Mouse (Mus musculus) brain, adult 2 months (tissue): ENCODE data around the gene Mfn1.

Experiments
- DNase-seq: peaks from one replicate; pipeline ENCODE4 v3.0.0; 2011; ENCODE audit warnings: low read depth, low spot score

Mfn1 gene

DNA sequence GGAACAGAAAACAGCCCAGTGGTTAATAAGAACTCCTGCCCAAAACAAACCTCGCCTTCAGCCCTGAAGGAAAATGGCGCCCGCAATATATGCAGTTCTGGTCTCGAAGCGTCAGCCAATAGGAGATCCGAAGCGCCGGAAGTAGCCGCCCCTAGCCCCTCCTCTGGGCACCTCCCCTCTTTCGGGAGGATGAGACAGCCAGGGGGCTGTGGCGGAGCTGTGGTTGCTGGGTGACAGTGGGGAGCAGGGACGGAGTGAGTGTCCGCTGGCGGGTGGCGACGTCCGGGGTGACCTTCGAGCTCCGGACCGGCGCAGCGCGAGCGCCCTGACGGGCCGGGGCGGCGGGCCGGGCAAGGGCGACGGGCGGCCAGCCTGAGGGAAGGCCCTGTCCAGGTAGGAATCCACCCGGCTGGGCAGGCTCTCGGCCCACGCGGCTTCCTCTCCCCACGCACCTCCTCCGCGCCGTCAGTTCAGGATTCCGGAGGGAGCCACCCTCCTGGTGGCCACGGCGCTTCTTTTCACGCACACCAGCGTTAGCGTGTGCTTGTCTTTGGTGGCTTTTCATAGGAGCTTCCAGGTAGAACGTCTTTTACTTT, at the start of gene Mfn1:
Gene Mfn1 (plus strand): TSS at position 163 of the 596 bp plus-strand sequence.
- peak; percentile 97 for DNase-seq

DNA sequence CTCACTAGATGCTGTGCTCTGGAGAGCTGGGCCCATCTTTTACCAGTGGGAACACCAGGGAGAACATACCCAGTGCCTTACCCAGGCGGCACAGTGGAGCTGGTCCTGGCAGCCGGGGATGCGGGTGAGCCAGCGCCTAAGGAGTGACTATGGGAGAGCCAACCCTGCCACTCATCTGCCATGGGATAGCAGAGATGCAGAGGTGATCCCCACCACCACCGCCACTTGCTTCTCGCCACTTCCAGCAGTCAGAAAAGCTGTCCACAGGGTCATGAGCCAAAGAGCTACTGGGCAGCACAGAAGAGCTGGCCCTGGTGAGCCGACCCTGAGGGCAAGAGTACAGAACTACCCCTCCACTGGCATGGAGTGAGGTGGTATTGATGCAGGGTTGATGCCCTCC, 49.3 kb upstream of the Mfn1 start:
- no peak for DNase-seq

DNA sequence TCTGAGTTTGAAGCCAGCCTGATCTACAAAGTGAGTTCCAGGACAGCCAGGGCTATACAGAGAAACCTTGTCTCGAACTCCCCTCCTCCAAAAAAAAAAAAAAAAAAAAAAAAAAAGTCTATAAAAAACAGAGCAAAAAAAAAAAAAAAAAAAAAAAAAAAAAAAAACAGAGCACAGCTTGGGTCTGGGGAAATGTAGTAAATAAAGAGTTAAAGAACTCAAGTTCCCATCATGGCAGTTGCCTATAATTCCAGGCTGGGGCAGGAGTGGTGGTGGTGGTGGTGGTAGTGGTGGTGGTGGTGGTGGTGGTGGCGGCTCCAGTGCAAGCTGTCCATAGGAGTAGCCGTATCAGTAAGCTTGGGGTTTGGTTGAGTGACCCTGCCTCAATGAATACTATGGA, 46.2 kb upstream of the Mfn1 start:
- no peak for DNase-seq

DNA sequence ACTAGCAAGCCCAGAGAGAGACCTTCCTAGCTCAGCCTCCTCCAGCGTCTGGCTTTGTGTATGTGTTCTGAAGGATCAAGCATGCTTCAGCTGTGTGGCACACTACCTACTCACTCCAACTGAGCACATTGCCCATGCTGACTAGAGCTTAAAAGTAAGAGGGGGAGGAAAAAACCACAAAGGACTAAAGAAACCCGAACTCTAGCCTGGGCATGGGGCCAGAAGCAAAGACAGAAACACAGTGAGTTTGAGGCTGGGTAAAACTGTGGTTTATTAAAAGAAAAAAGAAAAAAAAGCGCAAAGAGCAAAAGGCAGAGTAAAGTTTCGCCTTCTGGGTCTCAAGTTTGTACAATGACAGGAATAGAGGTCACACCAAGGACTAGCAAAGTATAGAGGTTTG, 42.7 kb upstream of the Mfn1 start:
- DNase-seq = no peak

DNA sequence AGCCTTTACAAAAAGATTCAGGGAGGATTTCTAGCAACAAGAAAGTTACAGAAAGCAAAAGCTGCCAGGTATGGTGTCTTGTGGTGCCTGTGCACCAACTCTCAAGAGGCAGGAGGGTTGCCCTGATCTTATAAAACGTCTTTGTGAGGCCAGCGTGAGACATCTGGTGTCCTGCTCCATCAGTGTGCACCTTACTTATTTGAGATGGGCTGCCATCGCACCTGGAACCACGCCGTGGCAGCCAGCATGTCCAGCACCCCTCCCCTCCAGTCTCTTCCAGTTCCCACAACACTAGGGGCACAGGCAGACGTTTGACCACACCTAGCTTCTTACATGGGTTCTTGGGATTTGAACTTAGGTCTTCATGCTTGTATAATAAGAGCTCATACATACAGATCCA, 41.1 kb upstream of the Mfn1 start:
- DNase-seq = no peak

DNA sequence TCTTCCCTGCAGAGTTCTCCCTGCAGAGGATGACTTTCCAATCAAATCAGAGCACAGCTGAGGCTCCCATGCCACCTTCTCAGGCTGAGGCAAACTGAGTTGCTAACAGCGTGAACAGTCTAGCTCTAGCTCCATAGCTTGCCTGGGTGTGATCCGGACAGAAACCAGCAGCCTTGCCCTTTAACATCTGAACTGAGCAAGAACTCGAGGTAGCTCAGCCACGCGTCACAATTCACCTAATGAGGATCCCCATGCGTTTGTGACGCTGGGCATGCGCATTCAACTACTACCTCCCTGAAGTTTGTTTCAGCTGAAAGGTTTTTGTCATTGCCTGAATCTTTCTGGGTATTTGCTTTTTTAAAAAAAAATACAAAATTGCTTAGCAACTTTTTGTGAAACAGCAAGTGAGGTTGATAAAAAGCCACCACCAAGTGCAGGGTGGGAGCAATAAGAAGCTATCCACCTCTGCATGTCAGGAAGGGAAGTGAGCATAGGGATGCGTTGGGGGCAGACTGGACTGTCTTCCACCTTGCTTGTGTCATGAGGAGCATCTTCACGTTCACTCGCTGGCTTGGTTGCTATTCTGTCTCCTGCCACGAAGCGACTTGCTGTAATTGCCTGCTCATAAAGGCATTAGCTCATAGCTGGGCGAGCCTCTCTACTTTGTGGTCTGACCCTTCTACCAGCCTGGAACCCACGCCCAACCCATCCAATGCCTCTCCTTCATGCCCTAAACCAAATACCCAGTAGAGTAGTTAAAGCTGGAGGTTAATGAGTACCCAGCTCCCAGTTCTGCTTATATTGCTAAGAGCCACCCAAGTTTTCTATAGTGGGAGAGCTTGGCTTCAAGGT, 39.0 kb upstream of the Mfn1 start:
- no peak for DNase-seq

DNA sequence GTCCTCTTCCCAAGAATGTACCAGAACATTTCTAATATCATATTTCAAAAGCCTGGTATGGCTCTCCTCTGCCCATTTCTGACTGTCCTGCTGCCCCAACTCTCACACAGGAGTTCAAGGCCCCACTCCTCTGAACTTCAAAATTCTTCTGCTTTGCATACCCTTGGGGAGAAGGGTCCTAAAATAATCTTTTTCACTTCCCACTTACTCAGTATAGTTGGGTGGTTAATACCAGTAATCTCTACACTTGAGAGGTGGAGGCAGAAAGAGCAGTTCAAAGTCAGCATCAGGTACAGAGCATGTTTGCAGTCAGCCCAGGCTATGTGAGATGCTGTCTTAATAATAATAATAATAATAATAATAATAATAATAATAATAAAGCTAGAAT, 38.3 kb upstream of the Mfn1 start:
- no peak for DNase-seq

DNA sequence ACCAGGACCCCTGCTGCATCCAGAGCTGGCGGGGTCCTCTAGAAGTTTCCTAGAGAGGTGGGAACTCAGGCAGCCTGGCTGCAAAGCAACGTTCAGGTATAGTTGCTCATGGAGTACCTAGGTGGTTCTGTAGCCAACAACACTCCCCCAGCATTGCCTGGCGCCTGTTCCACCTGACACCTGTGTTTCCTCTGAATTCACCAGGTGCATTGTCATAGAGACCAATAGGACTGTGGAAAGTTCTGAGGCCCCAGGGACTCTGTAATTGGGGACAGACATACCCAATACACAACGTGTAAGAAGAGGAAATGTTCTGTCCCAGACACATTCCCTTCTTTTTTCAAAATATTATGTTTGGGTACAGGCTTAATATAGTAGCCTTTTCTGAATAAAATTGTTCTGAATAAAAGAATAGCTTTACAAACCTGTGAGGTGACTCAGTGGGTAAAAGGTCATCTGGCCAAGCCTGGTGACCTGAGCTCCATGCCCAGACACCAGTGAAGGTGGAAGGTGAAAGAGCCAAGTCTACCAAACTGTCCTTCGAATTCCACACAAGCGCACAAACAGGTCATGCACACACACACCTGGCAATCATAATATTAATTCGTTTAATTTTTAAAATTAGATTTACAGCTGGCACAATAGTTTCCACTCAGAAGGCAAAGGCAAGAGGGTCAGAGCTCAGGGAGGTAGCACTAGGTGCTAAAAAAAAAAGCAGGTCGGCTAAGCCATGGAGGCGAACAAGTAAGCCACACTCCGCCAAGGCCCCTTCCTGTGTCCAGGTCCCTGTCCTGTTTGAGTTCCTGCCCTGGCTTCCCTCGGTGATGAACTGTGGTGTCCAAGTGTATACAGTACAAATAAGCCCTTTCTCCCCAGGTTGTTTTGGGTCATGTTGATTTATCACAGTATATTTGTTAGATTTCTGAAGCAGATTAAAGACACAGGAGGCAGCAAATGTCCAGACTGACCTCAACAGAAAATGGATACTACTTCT, 36.9 kb upstream of the Mfn1 start, which contains the start of gene Kcnmb3:
Gene Kcnmb3 (minus strand): TSS at position 135 of the 994 bp plus-strand sequence.
- no peak for DNase-seq

DNA sequence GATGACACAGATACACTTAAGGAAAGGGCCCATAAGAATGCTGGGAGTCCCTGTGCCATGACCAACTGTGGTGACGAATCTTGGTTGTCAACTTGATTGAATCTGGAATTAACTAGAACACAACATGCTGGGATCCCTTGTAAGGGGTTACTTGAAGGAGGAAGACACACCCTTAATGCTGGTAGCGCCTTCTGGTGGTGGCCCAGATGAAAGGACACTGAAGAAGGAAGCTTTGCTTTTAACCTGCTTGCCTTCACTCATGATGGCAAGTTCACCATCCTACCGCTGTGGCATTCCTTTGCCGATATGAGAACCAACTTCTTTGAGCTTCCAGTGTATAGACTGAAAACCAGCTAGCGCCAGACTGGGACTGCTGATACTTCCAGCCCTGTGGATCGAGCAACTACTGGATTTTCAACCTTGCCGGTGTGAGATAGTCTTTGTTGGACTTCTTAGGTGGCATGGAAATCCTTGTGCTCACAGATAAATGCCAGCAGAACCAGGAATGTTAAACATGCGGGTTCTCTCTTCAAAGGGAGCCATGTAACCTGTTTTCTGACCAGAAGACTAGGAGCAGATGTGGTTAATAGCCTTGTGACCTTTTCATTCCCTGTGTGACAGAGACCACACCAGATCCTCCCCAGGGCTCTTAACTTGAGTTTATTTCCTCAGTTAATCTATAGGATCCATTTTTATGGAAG, 34.7 kb upstream of the Mfn1 start:
- no peak for DNase-seq

DNA sequence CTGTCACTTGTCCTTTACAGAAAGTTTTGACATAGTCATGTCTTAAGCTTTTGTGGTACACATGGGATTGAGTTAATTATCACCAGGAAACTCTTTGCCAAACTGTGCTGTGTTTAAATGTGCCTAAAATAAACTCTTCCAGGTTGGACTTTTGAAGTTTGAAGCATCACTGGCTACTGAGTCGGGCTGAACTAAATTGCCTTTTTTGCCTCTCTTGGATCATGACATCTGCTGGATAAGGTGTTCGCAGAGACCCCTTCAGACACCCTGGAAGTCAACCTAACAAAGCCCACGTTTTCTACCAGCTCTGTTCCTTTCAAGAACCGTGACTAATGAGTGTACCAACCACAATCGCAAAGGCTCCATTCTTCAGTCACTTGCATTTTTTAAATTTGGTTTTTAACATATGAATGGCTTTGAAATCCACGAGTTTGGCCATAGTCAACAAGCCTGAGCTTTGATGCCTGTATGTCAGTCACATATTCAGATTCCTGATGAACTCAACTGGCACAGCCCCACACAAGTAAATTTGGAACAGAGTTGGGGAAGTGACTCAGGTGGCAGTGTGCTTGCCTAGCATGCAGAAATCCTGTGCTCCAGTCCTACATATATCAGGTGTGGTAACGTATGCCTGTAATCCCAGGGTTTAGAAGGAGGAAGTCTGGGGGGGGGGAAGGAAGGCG, 34.0 kb upstream of the Mfn1 start:
- no peak for DNase-seq

DNA sequence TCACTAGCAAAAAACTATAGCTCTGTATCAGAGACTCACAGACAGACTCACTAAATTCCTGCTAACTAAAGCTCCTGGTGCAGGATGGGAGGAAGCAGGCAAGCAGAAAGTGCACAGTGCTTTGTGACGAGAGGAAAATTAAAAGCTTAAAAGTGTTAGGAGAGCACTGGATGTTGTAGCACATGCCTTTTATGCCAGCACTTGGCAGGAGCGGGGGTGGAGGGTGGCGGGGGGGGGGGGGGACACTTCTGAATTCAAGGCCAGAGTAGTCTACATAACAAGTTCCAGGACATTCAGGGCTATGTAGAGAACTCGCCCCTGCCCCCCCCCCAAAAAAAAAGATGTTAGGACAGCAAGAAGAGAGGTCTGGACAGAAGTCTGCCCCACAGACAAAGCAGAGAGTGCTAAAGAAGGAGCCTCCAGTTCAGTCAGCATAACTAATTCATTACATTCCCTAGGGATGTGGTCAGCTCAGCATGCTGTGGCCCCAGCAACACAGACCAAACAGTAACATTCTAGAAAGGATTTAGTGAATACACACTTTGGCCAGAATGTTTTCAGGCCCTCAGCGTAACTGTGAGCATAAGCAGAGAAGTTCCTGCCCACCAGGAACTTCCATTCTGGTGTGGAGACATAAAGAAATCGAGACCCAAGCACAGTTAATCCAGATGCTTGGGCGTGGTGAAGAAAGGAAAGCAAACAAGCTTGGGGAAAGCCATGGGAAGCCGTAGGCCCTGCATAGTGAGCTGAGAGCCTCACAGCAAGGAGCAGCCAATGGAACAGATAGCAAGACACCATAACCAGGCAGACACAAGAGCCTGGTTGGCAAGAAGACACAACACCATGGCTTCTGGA, 33.2 kb upstream of the Mfn1 start:
- no peak for DNase-seq

DNA sequence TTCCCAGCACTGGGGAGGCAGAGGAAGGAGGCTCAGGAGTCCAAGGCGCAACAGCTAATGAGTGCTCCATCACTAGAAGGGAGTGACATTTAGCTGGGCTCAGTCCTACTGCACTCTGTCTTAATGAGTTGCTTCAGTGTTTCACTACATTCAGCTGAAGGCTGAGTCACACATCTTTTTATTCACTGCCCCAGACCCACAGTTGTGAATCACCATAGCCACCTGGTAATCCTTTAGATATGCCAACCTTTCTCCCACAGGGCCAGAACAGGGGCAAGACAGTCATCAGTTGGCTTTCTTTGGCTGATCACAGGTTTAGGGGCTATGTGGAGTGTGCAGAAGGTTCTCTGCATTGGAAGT, 32.6 kb upstream of the Mfn1 start:
- DNase-seq = peak; percentile 50

DNA sequence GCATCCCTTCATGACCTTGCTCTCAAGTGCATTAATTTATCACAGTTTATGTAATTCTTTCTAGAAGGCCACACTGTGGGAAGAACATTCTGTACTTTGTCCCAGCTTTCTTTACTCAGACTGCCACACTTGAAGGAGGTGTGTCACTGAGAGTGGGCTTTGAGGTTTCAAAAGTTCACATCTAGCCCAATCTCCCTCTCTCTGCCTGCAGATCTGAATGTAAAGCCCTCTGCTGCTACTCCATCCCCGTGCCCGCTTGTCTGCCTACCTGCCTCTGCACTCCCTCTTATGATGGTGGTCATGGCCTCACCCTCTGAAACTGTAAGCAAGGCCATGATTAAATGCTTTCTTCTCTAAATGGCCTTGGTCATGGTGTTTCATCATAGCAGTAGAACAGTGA, 28.9 kb upstream of the Mfn1 start:
- no peak for DNase-seq

DNA sequence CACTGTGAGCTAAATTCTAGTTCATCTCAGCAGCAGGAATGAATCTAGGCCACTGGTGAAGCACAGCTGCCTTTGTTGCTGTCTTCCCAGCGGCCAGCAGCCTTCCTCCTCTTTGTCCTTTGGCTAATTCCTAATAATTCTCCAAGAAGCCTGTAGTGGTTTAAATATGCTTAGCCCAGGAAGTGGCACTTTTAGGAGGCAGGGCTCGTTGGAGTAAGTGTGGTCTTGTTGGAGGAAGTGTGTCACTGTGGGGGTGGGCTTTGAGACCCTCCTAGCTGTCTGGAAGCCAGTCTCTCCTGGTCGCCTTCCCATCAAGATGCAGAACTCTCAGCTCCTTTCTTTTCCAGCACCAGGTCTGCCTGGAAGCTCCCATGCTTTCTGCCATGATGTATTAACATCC, 23.4 kb upstream of the Mfn1 start:
- no peak for DNase-seq

DNA sequence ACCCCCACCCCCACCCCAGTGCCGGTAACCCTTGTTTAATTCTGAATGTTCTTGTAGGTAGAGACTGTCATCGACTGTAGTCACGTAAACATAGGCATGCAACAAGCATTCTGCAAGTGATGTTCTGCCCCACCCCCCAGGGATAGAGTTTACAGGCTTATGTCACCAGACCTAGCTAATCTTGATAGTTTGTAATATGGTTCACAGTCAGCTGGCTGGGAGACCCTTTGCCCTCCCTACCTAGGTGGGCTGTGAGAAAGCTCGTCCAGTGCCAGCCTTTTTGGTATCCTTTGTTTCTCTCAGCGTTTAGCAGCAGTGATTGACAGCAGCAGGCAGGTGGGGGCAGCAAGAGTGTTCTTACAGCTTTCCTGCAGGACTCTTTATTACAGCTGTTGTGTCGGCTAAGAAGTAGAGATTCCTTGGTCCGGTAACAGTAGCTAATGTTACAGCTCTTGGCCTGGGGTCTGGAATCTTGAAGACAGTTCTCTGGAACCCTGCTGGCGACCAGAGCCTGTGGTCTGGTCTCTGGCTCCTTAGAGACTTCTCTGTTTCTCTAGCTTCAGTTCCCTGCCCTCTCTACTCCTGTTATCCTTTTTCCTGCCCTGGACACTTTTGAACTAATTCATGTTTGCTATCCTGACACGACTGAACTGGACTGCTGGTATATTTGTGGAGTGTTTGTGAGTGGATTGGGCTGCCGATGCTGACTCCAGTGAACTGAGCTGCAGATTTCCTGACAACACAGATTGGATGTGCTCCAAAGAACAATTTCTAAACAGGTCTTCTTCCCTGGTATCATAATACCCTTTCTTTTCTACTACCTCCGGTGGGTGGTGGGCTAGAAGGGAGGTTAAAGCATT, 22.7 kb upstream of the Mfn1 start:
- no peak for DNase-seq

DNA sequence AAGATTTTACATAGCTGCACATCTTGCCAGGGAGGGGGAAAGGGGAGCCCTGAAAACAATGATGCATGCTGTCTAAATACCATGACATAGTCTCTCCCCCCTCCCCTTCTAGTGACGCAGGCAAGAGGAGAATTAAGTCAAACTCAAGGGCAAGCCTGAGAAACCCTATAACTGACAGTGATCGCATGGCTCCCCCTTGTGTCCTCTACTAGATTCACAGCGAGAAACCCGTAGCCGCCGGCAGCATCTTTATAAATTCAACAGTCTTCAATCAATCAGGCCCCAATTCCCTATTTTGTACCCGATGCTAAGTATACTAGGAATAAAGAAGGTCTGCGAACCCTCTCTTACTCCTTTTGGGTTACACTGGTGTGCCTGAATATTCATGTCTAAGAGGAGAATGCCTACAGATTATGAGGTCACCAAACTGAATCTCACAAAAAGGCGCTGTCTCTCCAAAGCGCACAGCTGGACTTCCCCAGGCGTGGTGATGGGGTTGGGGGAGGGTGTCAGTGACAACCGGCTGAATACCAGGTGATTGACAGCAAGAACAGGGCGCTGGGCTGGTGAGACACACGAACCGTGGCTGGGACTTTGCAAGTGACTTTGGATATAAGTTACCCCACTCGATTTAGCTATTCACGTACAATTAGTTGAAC, 20.5 kb upstream of the Mfn1 start:
- DNase-seq = peak; percentile 91

DNA sequence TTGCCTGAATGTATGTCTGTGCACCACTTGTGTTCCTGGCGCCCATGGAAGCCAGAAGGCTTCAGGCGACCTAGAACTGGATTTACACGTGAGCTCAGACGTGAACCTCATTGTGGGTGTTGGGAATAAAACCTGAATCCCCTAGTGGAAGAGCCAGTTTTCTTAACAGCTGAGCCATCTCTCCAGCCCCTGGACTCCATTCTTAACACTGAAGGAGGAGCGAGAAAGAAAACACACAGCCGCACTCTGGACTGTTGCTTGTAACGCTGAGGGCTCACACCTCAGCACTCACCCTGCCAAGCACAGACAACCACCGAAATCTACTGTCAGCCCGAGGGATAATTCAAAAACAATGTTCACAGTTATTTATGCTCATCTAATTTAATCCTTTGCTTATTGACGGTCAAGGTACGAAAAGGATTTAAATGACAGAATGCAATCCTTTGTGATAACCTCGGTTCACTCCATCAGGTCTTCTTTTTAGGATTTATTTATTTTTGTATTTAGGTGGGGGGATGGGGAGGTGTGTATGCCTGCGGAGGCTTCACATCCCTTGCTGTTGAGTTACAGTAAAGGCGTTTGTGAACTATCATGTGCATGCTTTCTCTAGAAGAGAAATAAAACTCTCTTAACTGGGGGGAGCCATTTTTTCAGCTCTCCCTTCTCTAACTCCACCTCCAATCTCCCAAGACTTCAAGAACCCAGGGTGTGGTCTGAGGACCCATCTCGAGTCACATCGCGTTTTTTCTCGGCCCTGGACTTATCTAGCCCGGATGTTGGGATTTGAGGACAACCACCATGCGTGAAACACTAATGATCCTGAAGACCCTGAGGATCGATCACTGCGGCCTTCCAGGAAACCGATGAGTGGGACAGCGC, 19.5 kb upstream of the Mfn1 start, which contains the start of gene Zfp639:
Gene Zfp639 (plus strand): TSS at position 764 of the 879 bp plus-strand sequence.
- peak; percentile 48 for DNase-seq
